Mouse (Mus musculus) olfactory bulb, adult 2 months (tissue): ENCODE measurements around the gene Ubald2.

ENCODE experiments used
- CTCF ChIP-seq: fragments of 200-500 bp; IDR thresholded peaks from 2 replicates; pipeline ENCODE4 v1.5.1; 2012; ENCODE audit warnings: low read depth, mild to moderate bottlenecking, low read length, moderate library complexity; ENCODE audit not compliant: insufficient read depth
- POLR2A ChIP-seq: fragments of 200-500 bp; IDR thresholded peaks from 2 replicates; pipeline ENCODE4 v1.6.1; 2012; ENCODE audit warnings: mild to moderate bottlenecking, low read depth, low read length, moderate library complexity; ENCODE audit not compliant: insufficient read depth

GRCm38 (mm10) chr11:116446308-116446887 is 12.5 kb downstream of the Ubald2 start:
- TF ChIP-seq POLR2A (no peak), CTCF (no peak)
